Mouse (Mus musculus) bone marrow macrophage, adult 2 months (primary cell): ENCODE data around the gene Gm10715.
"Not testable (repeated sequence)": the region's sequence is repeated elsewhere in the genome, so short reads cannot be mapped to it uniquely, and the experiment has no call there.

Experiments
- CTCF ChIP-seq: IDR thresholded peaks from 2 replicates; pipeline ENCODE4 v1.5.1; 2012; ENCODE audit warnings: low read depth, mild to moderate bottlenecking, low read length, moderate library complexity
- POLR2A ChIP-seq: IDR thresholded peaks from 2 replicates; pipeline ENCODE4 v1.6.1; 2012; ENCODE audit warnings: mild to moderate bottlenecking, low read depth, low read length, borderline replicate concordance

DNA sequence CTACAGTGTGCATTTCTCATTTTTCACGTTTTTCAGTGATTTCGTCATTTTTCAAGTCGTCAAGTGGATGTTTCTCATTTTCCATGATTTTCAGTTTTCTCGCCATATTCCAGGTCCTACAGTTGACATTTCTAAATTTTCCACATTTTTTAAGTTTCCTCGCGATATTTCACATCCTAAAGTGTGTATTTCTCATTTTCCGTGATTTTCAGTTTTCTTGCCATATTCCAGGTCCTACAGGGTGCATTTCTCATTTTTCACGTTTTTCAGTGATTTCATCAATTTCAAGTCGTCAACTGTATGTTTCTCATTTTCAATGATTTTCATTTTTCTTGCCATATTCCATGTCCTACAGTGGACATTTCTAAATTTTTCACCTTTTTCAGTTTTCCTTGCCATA is 21.3 kb upstream of the Gm10715 start, which contains the start of gene Gm10720:
- TF ChIP-seq POLR2A, CTCF: not testable (repeated sequence)
